Mouse (Mus musculus) embryo, embryonic 9.5 days (tissue): Measurements from ENCODE around the gene Olfr901.
"Not testable (repeated sequence)": the region's sequence is repeated elsewhere in the genome, so short reads cannot be mapped to it uniquely, and the experiment has no call there.

Experiments
- DNase-seq: peaks from one replicate; pipeline ENCODE4 v3.0.0-alpha.2; 2017; ENCODE audit errors: extremely low spot score

The Olfr901 gene

GRCm38 (mm10) chr9:38429155-38429554 is at the start of gene Olfr901:
Gene Olfr901 (plus strand): TSS chr9:38429455.
- no peak for DNase-seq

GRCm38 (mm10) chr9:38401398-38401797 is 27.9 kb upstream of the Olfr901 start, which contains the start of gene Olfr147:
Gene Olfr147 (plus strand): TSS chr9:38401698.
- DNase-seq: no peak

- not testable (repeated sequence) for DNase-seq
Measured at GRCm38 (mm10) chr9:38407502-38407901, 21.8 kb upstream of the Olfr901 start.

GRCm38 (mm10) chr9:38413502-38413901 is 15.8 kb upstream of the Olfr901 start:
- DNase-seq: not testable (repeated sequence)

GRCm38 (mm10) chr9:38423801-38424200 is 5.5 kb upstream of the Olfr901 start:
- DNase-seq: no peak

GRCm38 (mm10) chr9:38427026-38427425 is 2.2 kb upstream of the Olfr901 start:
- no peak for DNase-seq

GRCm38 (mm10) chr9:38447352-38447751 is 18.1 kb downstream of the Olfr901 start, which contains the start of gene Olfr902:
Gene Olfr902 (plus strand): TSS chr9:38447652.
- no peak for DNase-seq

GRCm38 (mm10) chr9:38462844-38463243 is 33.6 kb downstream of the Olfr901 start, which contains the start of gene Olfr904:
Gene Olfr904 (plus strand): TSS chr9:38463144.
- no peak for DNase-seq

GRCm38 (mm10) chr9:38470807-38471206 is 41.6 kb downstream of the Olfr901 start, which contains the start of gene Olfr905:
Gene Olfr905 (plus strand): TSS chr9:38471107.
- no peak for DNase-seq
